Mouse (Mus musculus): ENCODE measurements around the gene Ccm2l. TPM values are rescaled to one million over a fixed set of nuclear protein-coding genes. Genes with fewer than 3 reads are reported as not detected.

Gene Ccm2l
- polyA plus RNA-seq (2014; fragmentation: Illumina TruSeq; extraction: RNeasy Lipid Tissue Mini Kit (QIAGEN cat#74804); ENCODE audit: insufficient read depth, low read depth, low replicate concordance), result 20.7 TPM

DNA sequence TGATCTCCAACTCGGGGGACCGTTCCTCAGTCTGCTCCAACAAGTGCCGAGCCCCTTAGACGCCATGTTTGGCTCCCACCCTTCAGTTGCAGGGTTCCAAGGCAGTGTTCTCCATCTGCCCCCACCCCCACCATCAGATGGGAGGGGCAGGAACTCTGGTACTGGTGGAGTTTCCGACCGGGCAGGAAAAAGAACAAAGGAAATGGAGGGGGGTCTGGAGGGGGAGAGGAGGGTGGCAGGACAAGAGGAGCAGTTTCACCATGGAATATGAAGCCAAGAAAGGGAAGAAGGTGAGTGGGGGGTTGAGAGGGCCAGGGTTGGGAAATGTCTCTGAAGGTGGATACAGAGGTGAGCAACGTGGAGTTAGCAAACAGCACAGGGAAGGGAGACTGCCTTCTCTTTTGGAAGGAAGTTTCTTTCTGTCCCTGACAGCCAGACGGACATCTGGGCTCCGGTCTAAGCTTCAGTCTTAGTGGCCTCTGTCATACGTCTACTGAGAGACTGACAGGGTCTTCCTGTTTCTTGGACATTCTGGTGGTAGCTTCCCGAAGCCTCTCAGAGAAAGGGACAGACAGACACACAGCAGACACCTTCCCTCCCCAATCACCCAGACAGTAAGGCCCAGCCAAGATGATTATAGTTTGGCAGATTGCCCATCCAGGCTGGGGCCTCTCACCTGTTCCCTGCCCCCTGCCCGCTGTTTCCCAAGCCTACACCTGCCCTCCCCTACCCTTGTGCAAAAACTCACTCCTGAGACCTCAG lies at the start of gene Ccm2l:
Gene Ccm2l (plus strand): TSS at position 209 of the 762 bp plus-strand sequence.

DNA sequence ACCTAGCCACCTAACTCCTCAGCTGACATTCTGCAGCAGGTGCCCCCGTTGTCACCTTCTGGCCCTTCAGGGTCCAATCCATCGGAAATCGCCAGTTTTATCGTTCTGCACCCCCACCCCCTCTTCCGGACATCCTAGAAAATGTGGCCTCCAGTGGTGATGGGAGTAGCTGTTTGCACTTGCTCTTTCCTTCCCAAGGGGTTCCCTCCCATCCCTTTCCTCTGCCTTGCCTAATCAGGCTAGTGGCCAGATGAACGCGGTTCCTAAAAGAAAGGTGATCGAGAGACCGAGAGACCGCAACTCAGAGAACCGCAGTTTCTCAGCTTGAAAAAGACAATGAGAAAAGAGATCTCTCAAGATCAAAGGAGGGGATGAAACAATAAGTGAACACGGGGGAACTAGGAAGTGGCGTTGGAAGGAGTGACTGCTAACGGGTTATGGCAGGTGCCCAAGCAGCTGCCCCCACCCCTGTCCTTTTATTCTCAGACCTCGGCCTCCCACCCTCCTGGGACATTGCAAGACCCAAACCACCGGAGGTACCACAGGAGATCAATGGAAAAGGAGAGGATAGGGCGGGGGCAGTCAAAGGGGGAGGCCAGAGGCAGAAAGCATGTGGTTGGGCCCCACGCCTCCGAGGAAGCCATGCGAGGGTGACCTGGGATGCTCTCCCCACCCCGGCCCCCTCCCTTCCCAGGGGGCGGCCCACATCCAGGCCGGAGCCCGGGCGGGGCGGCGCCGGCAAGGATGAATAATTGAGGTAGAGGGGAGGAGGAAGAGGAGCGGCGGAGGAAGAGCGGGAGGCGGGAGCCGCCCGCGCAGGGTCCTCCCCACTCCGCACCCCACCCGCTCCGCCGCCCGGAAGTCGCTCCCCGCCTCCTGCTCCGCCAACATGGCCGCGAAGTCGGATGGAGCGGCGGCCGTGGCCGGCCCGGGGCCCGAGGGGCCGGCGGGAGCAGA lies 34.4 kb upstream of the Ccm2l start, which contains the start of gene Xkr7:
Gene Xkr7 (plus strand): TSS at position 727 of the 957 bp plus-strand sequence.

DNA sequence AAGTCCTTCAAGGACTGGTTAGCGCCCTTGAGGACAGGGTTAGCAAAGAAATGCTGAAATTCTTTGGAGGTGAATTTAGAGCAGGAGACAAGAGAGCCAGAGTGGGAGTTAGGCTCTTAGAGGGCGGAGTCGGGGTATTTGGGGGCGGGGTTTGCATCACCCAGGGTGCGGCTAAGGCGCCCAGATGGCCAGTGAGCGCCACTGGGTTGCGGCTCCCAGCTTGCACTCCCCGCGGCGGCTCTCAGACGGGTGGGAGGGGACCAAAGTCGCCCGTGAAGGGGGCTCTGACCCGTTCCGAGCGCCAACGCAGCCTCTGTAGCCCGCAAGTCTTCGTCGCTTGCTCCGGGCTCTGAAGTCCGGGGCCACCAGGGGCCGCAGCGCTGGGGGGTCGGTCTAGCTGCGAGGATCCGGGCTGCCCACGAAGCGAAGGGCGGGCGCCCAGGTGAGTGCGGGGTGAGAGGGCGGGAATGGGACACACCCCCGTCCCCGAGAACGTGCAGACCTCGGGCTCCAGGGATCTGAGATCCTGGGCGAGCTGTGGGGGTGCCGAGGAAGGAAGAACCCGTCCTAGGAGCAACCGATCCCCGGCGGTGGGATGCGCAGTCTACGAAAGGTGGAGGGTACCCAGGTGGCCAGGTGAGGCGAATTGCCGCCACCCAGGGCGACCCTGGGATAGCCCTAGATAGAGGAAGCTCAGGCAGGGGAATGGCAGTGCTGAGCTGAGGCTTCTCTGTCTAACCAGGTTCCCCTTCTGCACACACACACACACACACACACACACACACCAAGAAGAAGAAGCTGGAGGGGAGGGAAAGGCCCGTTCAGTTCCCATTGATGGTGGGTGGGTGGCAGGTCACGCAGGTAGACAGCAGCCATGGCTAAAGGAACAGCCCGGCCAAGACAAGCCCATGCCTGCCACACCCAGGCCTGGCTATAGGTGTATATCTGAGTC lies 42.8 kb downstream of the Ccm2l start, which contains the start of gene Hck:
Gene Hck (plus strand): TSS at position 156 of the 952 bp plus-strand sequence.

Other genes starting within 250 kb of the Ccm2l start
- 66.6 TPM for gene Bcl2l1, start 234.2 kb upstream of the Ccm2l start, polyA plus RNA-seq (2014; fragmentation: Illumina TruSeq; extraction: RNeasy Lipid Tissue Mini Kit (QIAGEN cat#74804); ENCODE audit: insufficient read depth, low read depth, low replicate concordance)
- gene Tpx2, start 218.0 kb upstream of the Ccm2l start, polyA plus RNA-seq (2014; fragmentation: Illumina TruSeq; extraction: RNeasy Lipid Tissue Mini Kit (QIAGEN cat#74804); ENCODE audit: insufficient read depth, low read depth, low replicate concordance), result 1.0 TPM
- 0.24 TPM for gene Mylk2, start 154.6 kb upstream of the Ccm2l start, polyA plus RNA-seq (2014; fragmentation: Illumina TruSeq; extraction: RNeasy Lipid Tissue Mini Kit (QIAGEN cat#74804); ENCODE audit: insufficient read depth, low read depth, low replicate concordance)
- 5.9 TPM for gene Foxs1, start 132.7 kb upstream of the Ccm2l start, polyA plus RNA-seq (2014; fragmentation: Illumina TruSeq; extraction: RNeasy Lipid Tissue Mini Kit (QIAGEN cat#74804); ENCODE audit: insufficient read depth, low read depth, low replicate concordance)
- not detected for gene Dusp15, start 114.3 kb upstream of the Ccm2l start, polyA plus RNA-seq (2014; fragmentation: Illumina TruSeq; extraction: RNeasy Lipid Tissue Mini Kit (QIAGEN cat#74804); ENCODE audit: insufficient read depth, low read depth, low replicate concordance)
- 2.7 TPM for gene Ttll9, start 103.5 kb upstream of the Ccm2l start, polyA plus RNA-seq (2014; fragmentation: Illumina TruSeq; extraction: RNeasy Lipid Tissue Mini Kit (QIAGEN cat#74804); ENCODE audit: insufficient read depth, low read depth, low replicate concordance)
- gene Pdrg1, start 50.5 kb upstream of the Ccm2l start, polyA plus RNA-seq (2014; fragmentation: Illumina TruSeq; extraction: RNeasy Lipid Tissue Mini Kit (QIAGEN cat#74804); ENCODE audit: insufficient read depth, low read depth, low replicate concordance), result 90.4 TPM
- gene Xkr7, start 34.1 kb upstream of the Ccm2l start, polyA plus RNA-seq (2014; fragmentation: Illumina TruSeq; extraction: RNeasy Lipid Tissue Mini Kit (QIAGEN cat#74804); ENCODE audit: insufficient read depth, low read depth, low replicate concordance), result not detected
- gene Hck, start 42.5 kb downstream of the Ccm2l start, polyA plus RNA-seq (2014; fragmentation: Illumina TruSeq; extraction: RNeasy Lipid Tissue Mini Kit (QIAGEN cat#74804); ENCODE audit: insufficient read depth, low read depth, low replicate concordance), result 34.3 TPM
- gene Tm9sf4, start 95.3 kb downstream of the Ccm2l start, polyA plus RNA-seq (2014; fragmentation: Illumina TruSeq; extraction: RNeasy Lipid Tissue Mini Kit (QIAGEN cat#74804); ENCODE audit: insufficient read depth, low read depth, low replicate concordance), result 20.0 TPM
- 3.5 TPM for gene Tspyl3, start 159.5 kb downstream of the Ccm2l start, polyA plus RNA-seq (2014; fragmentation: Illumina TruSeq; extraction: RNeasy Lipid Tissue Mini Kit (QIAGEN cat#74804); ENCODE audit: insufficient read depth, low read depth, low replicate concordance)
- gene Plagl2, start 175.5 kb downstream of the Ccm2l start, polyA plus RNA-seq (2014; fragmentation: Illumina TruSeq; extraction: RNeasy Lipid Tissue Mini Kit (QIAGEN cat#74804); ENCODE audit: insufficient read depth, low read depth, low replicate concordance), result 4.8 TPM
- gene Pofut1, start 175.6 kb downstream of the Ccm2l start, polyA plus RNA-seq (2014; fragmentation: Illumina TruSeq; extraction: RNeasy Lipid Tissue Mini Kit (QIAGEN cat#74804); ENCODE audit: insufficient read depth, low read depth, low replicate concordance), result 9.7 TPM
- gene Kif3b, start 225.5 kb downstream of the Ccm2l start, polyA plus RNA-seq (2014; fragmentation: Illumina TruSeq; extraction: RNeasy Lipid Tissue Mini Kit (QIAGEN cat#74804); ENCODE audit: insufficient read depth, low read depth, low replicate concordance), result 7.7 TPM